Mouse (Mus musculus) gastrocnemius, postnatal 14 days (tissue): ENCODE data around the gene Nfkbie. TPM values are rescaled to one million over a fixed set of nuclear protein-coding genes. Genes with fewer than 3 reads are reported as not detected.

Experiments
- DNase-seq: peaks from one replicate; pipeline ENCODE4 v3.0.0; 2021; ENCODE audit warnings: mixed read lengths
- intact Hi-C: fragments of 180-260 bp; cut with DNase I; formaldehyde crosslinking; loops from one replicate; pipeline ENCODE4 v1.15.1; 2025; ENCODE audit warnings: low total_unique reads
- total RNA-seq, 2 experiments: library from RNA; stranded (reverse); gene quantifications; 2 replicates each; pipeline ENCODE4 v1.2.3; 2021

The Nfkbie gene
- total RNA-seq, 2 experiments from 2014 or later: 1.1 to 1.4 TPM

DNA sequence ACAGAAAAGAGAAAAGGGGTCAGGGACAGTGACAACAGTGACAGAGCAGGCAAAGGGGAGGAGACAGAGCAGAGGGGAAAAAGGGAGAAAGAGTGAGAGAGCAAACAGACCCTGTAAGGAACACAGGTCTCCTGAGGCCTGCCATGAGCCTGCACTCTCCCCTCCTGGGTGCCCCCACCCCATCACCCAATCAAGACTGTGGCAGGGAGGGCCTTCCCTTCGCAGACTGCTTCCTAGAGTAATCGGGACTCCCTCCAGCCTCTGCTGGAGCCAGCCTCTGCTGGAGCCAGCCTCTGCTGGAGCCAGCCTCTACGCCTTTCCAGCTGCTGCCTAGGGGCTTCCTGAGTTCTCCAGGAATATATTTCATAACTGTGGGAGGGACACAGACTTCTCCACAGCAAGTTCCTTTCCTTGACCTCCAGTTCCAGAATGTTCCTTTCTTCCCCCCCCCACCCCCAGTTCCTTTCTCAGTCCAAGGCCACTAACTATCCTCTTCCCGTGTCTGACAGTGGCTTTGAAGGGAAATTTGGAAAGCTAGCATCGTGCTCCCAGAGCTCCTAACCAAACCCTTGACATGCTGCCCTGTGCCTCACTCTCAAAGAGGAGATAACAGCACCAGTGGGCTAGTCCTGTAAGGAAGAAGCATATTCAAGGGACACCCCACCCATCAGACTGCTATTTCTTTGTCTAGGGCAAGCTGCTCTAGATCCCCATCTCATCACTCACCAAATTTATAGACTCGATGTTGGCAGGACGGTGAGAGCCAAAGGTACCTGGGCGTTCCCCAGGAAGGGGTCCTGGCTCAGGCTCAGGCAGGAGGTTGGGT, 37.3 kb downstream of the Nfkbie start:
- intact Hi-C loops: loop anchor here (5.0 kb wide), 1 partner anchor 34 kb away; no protein-coding TSS in a partner anchor
- DNase-seq: peak; percentile 73

DNA sequence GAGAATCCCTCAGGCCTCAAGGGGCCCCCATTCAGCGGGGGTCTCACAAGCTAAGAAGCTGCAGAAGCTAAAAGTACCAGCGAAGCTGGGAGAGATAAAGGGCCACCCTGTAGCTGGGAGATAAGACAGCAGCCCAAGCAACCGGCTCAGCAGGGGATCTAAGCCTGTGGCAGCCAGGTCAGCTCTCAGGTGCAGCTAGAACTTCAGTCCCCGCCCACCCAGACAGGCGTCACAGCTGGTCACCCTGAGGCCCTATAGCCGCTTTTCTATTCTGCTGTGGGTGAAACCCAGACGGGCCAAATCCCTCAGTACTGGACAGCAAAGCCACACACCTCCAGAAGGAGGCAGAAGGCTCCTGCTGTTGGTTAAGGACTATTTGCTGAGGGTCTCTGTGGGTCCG, 38.0 kb downstream of the Nfkbie start:
- no peak for DNase-seq
- intact Hi-C loops: loop anchor here (5.0 kb wide), 1 partner anchor 34 kb away; no protein-coding TSS in a partner anchor

GRCm38 (mm10) chr17:45594195-45594594, 38.7 kb downstream of the Nfkbie start:
- no peak for DNase-seq
- intact Hi-C loops: loop anchor here (5.0 kb wide), 1 partner anchor 33 kb away; no protein-coding TSS in a partner anchor

DNA sequence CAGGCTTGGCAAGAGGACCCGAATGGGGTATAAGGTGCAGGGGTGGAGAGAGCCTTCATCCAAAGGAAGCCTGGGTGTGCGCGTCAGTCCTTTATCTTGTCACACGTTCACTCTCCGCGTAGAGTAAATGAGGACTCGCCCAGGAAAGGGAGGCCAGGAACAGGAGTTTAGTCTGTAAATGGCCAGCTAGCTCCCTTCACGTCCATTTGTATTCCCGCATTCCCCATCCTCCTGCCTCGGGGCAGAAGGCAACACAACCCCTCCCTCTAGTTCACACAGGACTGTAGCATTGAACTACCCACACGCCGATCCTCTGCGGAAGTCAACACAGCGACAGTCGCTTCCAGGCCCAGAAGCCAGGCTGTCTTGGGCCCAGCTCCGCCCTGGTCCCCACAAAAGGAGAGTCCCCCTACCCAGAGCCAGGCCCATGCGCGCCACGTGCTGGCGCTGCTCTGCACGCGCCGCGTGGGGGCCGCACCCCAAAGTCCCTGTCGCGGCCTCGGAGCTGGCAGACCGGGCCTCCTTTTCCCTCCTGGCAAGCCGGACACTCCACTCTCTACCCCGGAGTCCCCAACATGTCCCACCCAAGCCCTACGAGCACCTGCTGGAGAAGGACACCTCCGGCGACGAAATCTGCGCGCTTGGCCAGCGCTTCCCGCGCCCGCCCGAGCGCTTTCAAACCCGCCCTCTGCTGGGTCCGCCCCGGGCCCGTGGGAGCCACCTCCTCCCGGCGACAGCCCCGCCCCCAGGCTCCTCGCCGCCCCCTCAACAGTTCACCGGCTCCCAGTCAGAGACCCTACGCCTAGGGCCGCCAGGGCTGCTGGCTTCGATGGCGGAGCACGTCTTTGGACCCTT, 39.6 kb downstream of the Nfkbie start:
- intact Hi-C loops: loop anchor here (5.0 kb wide), 1 partner anchor 32 kb away; no protein-coding TSS in a partner anchor
- DNase-seq: peak; percentile 90

DNA sequence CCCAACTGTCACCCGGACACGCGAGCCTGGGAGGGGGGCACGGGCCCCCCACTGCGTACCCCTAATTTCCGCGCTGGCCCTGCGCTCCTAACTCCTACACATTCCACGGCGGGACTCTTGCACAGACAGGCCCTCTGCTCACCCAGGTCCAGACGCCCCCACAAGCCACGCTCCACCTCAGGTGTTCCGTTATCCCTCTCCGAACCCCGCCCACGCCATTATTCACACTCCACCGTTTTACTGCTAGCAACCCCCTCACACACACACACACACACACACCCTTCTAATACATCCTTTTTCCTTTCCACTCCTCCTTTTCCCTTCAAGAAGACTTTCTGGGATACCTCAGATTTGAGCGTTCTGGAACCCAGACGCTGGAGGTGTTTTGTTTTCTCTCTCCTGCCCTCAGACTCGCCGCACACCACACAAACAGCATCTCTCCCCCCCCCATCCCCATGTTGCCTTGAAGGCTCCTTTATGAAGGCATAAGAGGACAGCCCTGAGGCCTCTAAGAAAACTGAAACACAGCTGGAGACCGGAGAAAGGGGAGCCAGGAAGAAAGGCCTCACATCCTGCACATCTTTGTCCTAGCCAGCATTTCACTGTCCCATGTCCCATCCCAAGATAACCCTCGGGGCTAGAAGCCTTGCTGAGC, 40.4 kb downstream of the Nfkbie start:
- no peak for DNase-seq
- intact Hi-C loops: no loop called here

- peak; percentile 90 for DNase-seq
- intact Hi-C loops: no loop called here
Measured at GRCm38 (mm10) chr17:45596631-45597396, 41.3 kb downstream of the Nfkbie start.

DNA sequence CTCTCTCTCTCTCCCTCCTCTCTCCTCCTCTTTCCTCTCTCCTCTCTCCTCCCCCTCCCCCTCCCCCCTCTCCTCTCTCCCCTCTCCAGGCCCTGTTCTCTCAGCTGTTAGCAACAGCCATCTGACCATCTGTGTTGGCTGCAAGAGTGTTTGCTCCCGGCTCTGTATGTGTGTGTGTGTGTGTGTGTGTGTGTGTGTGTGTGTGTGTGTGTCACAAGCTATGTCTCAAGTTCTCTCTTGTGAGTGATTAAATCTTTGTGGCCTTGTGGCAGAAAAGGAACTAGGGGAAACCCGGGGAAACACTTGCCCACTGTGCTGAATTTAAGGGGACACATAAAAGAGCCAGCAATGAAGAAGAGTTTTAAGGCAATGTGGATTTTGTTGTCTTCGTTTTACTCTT, 42.3 kb downstream of the Nfkbie start:
- intact Hi-C loops: no loop called here
- DNase-seq: no peak

DNA sequence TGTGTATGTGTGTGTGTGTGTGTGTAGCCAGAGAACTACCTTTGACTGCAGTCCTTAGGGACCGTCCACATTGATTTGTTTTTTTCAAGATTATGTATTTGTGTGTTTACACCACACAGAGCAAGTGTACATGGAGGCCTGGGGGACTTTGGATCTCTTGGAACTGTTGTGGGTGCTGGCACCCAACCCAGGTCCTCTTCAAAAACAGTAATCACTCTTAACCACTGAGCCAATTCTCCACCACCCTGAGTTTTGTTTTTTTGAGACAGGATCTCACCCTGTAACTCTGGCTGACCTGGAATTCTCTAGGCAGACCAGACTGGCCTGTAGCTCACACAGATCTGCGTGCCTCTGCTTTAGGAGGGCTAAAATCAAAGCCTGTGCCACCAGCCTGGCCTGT, 42.9 kb downstream of the Nfkbie start:
- no peak for DNase-seq
- intact Hi-C loops: no loop called here

DNA sequence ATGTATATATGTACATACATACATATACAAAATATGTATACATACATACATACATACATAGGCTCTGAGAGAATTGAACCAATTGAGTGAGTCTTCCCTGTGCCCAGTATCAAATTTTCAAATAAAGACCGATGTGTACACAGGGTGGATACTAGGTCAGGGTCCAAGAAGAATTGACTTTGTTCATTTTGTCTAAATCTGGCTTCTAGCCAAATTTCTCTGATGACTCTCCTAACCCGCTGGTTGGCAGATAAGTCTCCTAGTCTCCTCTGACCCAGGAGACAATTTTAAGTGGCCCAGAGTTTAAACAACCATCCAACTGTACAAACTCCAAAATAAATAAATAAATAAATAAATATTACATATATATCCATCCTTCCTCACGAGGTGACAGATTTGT, 43.4 kb downstream of the Nfkbie start:
- no peak for DNase-seq
- intact Hi-C loops: no loop called here

DNA sequence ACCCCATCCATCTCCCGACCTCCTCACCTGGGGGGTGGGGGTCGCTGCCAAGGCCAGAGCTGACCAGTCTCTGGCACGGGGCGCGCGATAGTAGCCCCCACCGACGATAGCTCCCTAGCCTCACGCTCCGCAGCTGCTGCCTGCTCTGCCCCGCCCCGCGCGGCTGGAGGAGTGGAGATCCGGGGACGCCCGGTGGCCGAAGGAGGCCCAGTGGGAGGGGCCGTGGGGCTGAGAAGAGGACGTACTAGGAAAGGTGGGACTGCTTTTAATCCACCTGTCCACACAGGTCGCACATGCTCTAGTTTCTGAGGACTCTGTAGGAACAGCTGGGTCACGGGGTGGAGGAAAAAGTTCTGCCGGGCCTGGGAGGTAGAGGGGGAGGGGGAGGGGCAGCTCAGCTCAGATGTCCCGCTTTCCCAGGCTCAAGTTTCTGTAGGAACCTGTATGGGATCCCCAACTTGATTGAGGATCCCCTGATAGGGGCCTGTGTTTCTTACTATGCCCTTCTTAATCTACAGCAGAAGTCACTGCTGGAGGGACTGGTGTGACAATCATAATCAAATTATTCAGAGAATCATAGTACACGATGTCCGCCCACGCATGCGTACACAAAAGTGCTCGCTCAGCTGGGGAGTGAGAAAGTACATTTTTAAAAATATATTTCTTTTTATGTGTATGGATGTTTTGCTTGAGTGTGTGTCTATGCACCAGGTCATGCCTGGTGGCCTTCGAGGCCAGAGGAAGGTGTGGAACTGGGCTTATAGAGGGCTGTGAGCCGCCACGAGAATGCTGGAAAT, 44.1 kb downstream of the Nfkbie start, which contains the start of gene Slc29a1:
Gene Slc29a1, minus strand, starts transcription at position 161 of the 797 bp plus-strand sequence.
- intact Hi-C loops: no loop called here
- peak; percentile 88 for DNase-seq

- intact Hi-C loops: no loop called here
- no peak for DNase-seq
Measured at GRCm38 (mm10) chr17:45600267-45600666, 44.8 kb downstream of the Nfkbie start.

- no peak for DNase-seq
- intact Hi-C loops: no loop called here
Measured at GRCm38 (mm10) chr17:45601325-45601724, 45.8 kb downstream of the Nfkbie start.

- no peak for DNase-seq
- intact Hi-C loops: no loop called here
Measured at GRCm38 (mm10) chr17:45601877-45602304, 46.4 kb downstream of the Nfkbie start, which contains the start of gene Mymx. Mymx (minus strand) TSS chr17:45602102.

- intact Hi-C loops: no loop called here
- no peak for DNase-seq
Measured at GRCm38 (mm10) chr17:45602984-45603383, 47.5 kb downstream of the Nfkbie start.

DNA sequence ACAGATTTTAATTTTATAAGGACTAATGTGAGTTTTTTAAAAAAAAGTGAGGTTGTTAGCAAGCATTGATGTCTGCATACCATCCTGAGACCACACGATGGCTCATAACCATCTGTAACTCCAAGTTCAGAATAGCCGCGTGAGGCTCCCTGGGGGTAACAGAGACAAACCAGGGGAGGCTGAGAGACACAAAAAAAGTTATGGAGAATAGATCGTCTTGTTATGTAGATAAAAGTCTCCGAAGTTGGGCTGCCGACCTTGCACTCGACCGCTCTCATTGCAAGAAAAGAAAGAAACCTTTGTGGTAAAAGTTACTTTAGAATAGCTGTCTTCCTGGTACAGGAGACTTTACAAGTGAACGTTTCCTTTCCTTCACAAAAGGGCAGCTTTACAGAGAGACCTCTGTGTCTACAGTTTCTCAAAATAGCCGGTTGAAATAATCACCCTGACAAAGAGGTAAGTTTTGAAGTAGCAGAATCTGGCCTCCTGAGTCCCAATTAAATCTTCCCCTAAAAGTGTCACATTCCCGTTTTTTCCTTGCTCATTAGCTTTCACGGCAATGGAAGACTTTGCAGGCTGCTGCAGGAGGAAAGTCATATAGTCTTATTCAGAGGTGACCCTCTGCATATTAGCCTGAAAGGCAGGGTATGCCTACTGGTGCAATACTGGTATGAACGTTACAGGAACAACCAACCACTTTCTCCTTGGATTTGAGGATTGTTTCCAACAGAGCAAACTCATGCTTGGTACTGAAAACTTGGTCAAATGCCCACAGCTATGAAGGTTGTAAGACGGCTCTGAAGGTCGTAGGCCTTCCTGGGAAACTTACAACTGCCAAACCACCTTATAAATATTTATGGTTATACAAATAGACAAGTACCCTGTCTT, 51.7 kb downstream of the Nfkbie start:
- intact Hi-C loops: no loop called here

GRCm38 (mm10) chr17:45608396-45608795, 52.9 kb downstream of the Nfkbie start:
- intact Hi-C loops: no loop called here

More for the DNA sequence above, 51.7 kb downstream of the Nfkbie start:
- no peak for DNase-seq

More at GRCm38 (mm10) chr17:45608396-45608795, 52.9 kb downstream of the Nfkbie start:
- no peak for DNase-seq
